Mouse (Mus musculus) erythroblast, embryonic 14.5 days (primary cell): ENCODE measurements around the gene Ramp1. TPM values are rescaled to one million over a fixed set of nuclear protein-coding genes. Genes with fewer than 3 reads are reported as not detected.

Experiments
- H3K27me3 ChIP-seq: 2 replicates; pipeline ENCODE4 v1.6.1; 2012; ENCODE audit warnings: inconsistent platforms; ENCODE audit not compliant: control insufficient read depth
- H3K36me3 ChIP-seq: 2 replicates; pipeline ENCODE4 v1.6.1; 2012; ENCODE audit warnings: mild to moderate bottlenecking, inconsistent platforms; ENCODE audit not compliant: control insufficient read depth
- H3K4me1 ChIP-seq: 2 replicates; pipeline ENCODE4 v1.6.1; 2012; ENCODE audit warnings: inconsistent platforms; ENCODE audit not compliant: control insufficient read depth
- H3K4me3 ChIP-seq: replicated peaks from 2 replicates; pipeline ENCODE3; 2012; ENCODE audit warnings: moderate library complexity, mild to moderate bottlenecking, inconsistent platforms
- H3K9me3 ChIP-seq: 2 replicates; pipeline ENCODE4 v1.6.1; 2012; ENCODE audit warnings: low read length, inconsistent platforms, mixed read lengths; ENCODE audit not compliant: control insufficient read depth
- GATA1 ChIP-seq: IDR thresholded peaks from 2 replicates; pipeline ENCODE4 v1.6.1; 2012; ENCODE audit warnings: low read length, inconsistent platforms, mixed read lengths
- TAL1 ChIP-seq: IDR thresholded peaks from 3 replicates; pipeline ENCODE4 v1.6.1; 2012; ENCODE audit warnings: low read length, inconsistent platforms, mixed read lengths
- polyA plus RNA-seq: library from polyadenylated mRNA; stranded (reverse); fragments of >175 nt; gene quantifications from 2 replicates; pipeline ENCODE4 v1.2.3, GENCODE M21; 2012

The Ramp1 gene
- polyA plus RNA-seq, 1 experiment: 0.04 TPM

- TF ChIP-seq GATA1 (no peak), TAL1 (no peak)
- Histone ChIP-seq H3K4me1 (peaks cover 24% of the 10 kb centered on the region), H3K4me3 (no peak overlapping the region)
These were observed 61.6 kb downstream of the Ramp1 start for GRCm38 (mm10) chr1:91241249-91241648.

GRCm38 (mm10) chr1:91248242-91248641, 68.6 kb downstream of the Ramp1 start:
- Histone ChIP-seq H3K9me3 (no peaks in the 10 kb centered on the region), H3K4me1 (peaks cover 59% of the 10 kb centered on the region), H3K4me3 (peak overlapping the region; percentile 100), H3K27me3 (no peaks in the 10 kb centered on the region), H3K36me3 (peaks cover 9% of the 10 kb centered on the region)
- TF ChIP-seq GATA1 (peak; percentile 60), TAL1 (peak; percentile 81)

More at GRCm38 (mm10) chr1:91241249-91241648, 61.6 kb downstream of the Ramp1 start:
- Histone ChIP-seq H3K9me3 (no peaks in the 10 kb centered on the region), H3K27me3 (no peaks in the 10 kb centered on the region), H3K36me3 (no peaks in the 10 kb centered on the region)

- peaks cover 65% of the 10 kb centered on the region for H3K4me1 ChIP-seq
- no peaks in the 10 kb centered on the region for H3K27me3 ChIP-seq
- no peaks in the 10 kb centered on the region for H3K9me3 ChIP-seq
- TF ChIP-seq TAL1 (no peak), GATA1 (no peak)
- H3K4me3 ChIP-seq: peak overlapping the region; percentile 100
- peaks cover 15% of the 10 kb centered on the region for H3K36me3 ChIP-seq
These were observed 69.3 kb downstream of the Ramp1 start for GRCm38 (mm10) chr1:91248970-91249369.

GRCm38 (mm10) chr1:91249564-91250414, 70.2 kb downstream of the Ramp1 start, which contains the start of gene Ube2f:
Ube2f (plus strand) TSS chr1:91250304.
- Histone ChIP-seq H3K4me1 (peaks cover 65% of the 10 kb centered on the region), H3K4me3 (peak within 1 kb of the TSS; percentile 100), H3K36me3 (peaks cover 23% of the 10 kb centered on the region), H3K9me3 (no peaks in the 10 kb centered on the region), H3K27me3 (no peaks in the 10 kb centered on the region)
- TF ChIP-seq GATA1: no peak

GRCm38 (mm10) chr1:91250415-91251147, 71.0 kb downstream of the Ramp1 start:
- peaks cover 31% of the 10 kb centered on the region for H3K36me3 ChIP-seq
- no peaks in the 10 kb centered on the region for H3K27me3 ChIP-seq
- no peaks in the 10 kb centered on the region for H3K9me3 ChIP-seq
- TF ChIP-seq TAL1 (no peak), GATA1 (no peak)
- peaks cover 65% of the 10 kb centered on the region for H3K4me1 ChIP-seq
- H3K4me3 ChIP-seq: peak overlapping the region; percentile 100

- H3K4me1 ChIP-seq: peaks cover 59% of the 10 kb centered on the region
- TF ChIP-seq GATA1 (no peak), TAL1 (no peak)
These were observed 71.6 kb downstream of the Ramp1 start for GRCm38 (mm10) chr1:91251148-91251650.

GRCm38 (mm10) chr1:91251927-91252326, 72.3 kb downstream of the Ramp1 start:
- peaks cover 59% of the 10 kb centered on the region for H3K4me1 ChIP-seq
- TF ChIP-seq GATA1 (no peak), TAL1 (no peak)
- peaks cover 43% of the 10 kb centered on the region for H3K36me3 ChIP-seq
- peak overlapping the region; percentile 100 for H3K4me3 ChIP-seq
- H3K9me3 ChIP-seq: no peaks in the 10 kb centered on the region
- no peaks in the 10 kb centered on the region for H3K27me3 ChIP-seq

More at GRCm38 (mm10) chr1:91251148-91251650, 71.6 kb downstream of the Ramp1 start:
- Histone ChIP-seq H3K4me3 (peak overlapping the region; percentile 100), H3K36me3 (peaks cover 36% of the 10 kb centered on the region), H3K27me3 (no peaks in the 10 kb centered on the region), H3K9me3 (no peaks in the 10 kb centered on the region)

- Histone ChIP-seq H3K4me1 (peaks cover 27% of the 10 kb centered on the region), H3K9me3 (no peaks in the 10 kb centered on the region), H3K36me3 (peaks cover 75% of the 10 kb centered on the region), H3K4me3 (no peak overlapping the region), H3K27me3 (no peaks in the 10 kb centered on the region)
- TF ChIP-seq GATA1: no peak
- TF ChIP-seq TAL1: no peak
These were observed 78.3 kb downstream of the Ramp1 start for GRCm38 (mm10) chr1:91257918-91258317.

GRCm38 (mm10) chr1:91259794-91260193, 80.2 kb downstream of the Ramp1 start:
- Histone ChIP-seq H3K9me3 (no peaks in the 10 kb centered on the region), H3K4me3 (no peak overlapping the region), H3K36me3 (peaks cover 74% of the 10 kb centered on the region), H3K27me3 (no peaks in the 10 kb centered on the region), H3K4me1 (peaks cover 21% of the 10 kb centered on the region)
- TF ChIP-seq GATA1 (no peak), TAL1 (no peak)
